Mouse (Mus musculus) brain, embryonic 14.5 days (tissue): Measurements from ENCODE around the gene Tmem179.

ENCODE experiments used
- CTCF ChIP-seq: fragments of 200-500 bp; IDR thresholded peaks from 2 replicates; pipeline ENCODE4 v1.5.1; 2012; ENCODE audit warnings: inconsistent platforms, mild to moderate bottlenecking, moderate library complexity, borderline replicate concordance; ENCODE audit not compliant: insufficient read depth, insufficient read length; ENCODE audit errors: extremely low read depth
- POLR2A ChIP-seq: fragments of 200-500 bp; IDR thresholded peaks from 2 replicates; pipeline ENCODE4 v1.6.1; 2012; ENCODE audit warnings: mild to moderate bottlenecking, inconsistent platforms, borderline replicate concordance; ENCODE audit not compliant: poor library complexity, insufficient read depth, insufficient read length, severe bottlenecking; ENCODE audit errors: extremely low read depth

DNA sequence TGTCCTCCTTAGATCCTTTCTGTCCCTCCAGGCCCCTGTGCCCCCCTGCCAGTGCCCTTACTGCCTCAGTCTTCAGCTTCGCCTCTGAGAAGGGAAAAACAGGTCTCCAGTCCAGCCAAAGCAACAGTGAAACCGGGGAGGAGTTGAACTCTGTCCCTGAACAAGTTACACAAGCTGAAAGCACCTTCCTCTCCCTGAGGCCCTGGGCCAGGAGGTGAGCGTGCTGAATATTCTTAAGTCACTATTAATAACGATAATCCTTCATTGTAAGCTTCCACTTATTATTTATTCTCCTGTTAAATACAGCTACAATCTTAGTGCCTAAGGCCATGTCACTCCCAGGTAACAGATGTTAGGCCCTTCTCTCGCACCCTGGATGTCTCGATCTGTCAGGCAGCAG lies 43.1 kb upstream of the Tmem179 start:
- no peak for TF ChIP-seq POLR2A
- TF ChIP-seq CTCF = no peak
